Mouse (Mus musculus) ovary, adult 18-20 months (tissue): Measurements from ENCODE around the gene Emp3.
"Not testable (repeated sequence)": the region's sequence is repeated elsewhere in the genome, so short reads cannot be mapped to it uniquely, and the experiment has no call there.

ENCODE experiments used
- DNase-seq: peaks from one replicate; pipeline ENCODE4 v3.0.0; 2022; ENCODE audit warnings: low spot score, mixed read lengths

The Emp3 gene

DNA sequence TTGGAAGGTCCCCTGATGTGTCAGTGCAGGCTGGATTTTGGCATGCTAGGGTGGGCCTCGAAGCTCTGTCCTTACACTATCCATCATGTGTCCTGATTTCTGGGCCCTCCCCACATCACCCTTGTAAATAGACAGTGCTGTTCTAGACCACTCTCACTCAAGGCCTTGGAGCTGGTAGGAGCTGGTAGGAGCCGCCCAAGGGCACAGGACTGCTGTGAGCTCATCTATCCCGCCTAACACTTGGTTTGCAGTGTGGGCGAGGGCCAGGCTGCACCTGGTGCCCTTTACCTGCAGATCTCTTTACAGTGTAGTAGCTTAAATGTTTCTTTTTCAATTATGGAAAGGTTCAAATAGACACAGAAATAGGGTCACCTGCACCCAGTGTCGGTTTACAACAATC lies 6.2 kb downstream of the Emp3 start:
- DNase-seq: no peak

DNA sequence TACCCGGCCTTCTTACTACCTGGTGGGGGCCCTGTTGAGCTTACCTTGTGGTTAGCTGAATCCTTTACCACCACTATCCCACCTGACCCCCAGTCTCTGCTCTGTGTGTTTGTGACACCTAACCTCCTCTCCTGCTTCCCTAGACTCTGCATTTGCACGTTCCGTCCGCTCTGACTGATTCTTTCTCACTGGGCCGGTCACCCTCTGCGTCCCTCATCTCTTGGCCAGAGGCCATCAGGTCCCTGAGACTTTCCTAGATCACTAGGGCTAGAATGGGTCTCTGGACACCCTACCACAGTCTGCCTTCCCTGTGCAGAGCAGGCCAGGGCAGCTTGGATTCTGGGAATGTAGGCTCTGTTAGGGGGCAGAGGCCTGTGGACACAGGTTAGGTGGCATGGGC lies 7.1 kb downstream of the Emp3 start:
- DNase-seq: no peak

DNA sequence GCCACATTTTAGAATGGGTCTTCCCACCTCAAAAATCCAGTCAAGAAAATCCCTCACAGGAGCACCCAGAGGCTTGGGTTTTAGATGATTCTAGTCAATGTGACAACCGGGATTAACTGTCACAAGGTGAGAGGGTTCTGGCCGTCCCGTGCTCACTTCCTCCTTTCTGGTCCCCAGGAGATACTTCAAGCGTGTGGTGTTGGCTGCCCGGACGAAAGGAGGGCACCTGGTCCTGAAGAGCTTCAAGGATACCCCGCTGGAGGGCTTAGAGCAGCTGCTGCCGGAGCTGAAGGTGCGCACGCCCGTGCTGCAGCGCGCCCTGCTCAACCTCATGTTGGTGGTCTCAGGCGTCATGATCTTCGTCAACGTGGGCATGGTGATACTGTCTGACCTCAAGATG lies 12.1 kb downstream of the Emp3 start:
- DNase-seq: no peak

DNA sequence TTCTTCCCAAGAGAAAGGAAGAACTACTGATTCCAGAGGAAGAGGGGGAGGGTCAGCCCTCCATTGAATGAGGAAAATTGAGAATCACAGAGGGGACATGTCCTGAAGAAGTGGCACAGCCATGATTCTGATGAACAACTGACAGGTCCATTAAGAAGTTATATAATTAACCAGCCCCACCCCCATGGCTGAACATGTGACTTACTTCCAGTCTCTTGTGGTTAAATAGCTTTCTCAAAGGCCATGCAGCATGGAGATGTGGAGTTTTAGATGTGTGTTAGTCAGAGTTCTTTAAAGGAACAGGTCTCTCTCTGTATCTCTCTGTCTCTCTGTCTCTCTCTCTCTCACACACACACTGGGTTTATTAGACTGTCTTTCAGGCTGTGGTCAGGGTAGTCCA lies 12.8 kb downstream of the Emp3 start:
- DNase-seq: no peak

DNA sequence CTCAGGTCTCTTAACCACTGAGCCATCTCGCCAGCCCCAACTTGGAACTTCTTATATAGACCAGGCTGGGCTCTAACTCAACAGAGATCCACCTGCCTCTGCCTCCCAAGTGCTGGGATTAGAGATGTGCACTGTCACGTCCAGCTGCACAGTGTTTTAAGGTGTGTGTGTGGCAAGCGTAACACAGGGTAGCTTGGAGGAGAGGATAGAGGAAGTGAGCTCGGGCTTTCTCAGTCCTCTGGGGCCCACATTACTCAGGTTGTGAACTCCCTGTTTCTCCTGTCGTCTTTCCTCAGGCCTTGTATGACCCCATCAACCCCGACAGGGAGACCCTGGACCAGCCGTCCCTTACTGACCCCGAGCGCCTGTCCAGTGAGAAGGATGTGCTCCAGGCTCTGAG lies 14.6 kb downstream of the Emp3 start:
- DNase-seq: no peak

DNA sequence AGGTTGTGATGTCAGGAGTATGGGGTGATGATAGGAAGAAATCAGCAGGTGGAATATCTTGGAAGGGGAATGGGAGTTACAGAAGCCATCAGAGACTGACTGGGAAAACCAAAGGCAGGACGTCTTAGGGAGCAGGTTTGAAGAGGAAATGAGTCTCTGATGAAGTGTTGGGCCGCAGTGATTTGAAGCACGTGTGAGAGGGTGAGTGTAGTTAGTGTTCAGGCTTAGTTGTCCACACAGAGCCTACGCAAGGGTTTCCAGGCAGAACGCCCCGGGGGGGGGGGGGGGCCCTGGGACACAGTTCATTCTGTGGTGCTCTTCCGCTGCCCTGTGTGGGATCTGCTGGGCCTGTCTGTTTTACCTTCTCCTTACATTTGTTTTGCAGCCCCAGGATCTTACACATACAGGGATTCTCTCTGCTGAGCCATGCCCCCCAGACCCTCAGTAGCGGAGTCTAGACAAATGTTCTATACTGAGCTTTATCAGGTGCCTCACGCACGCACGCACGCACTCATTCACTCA lies 18.7 kb downstream of the Emp3 start:
- no peak for DNase-seq

DNA sequence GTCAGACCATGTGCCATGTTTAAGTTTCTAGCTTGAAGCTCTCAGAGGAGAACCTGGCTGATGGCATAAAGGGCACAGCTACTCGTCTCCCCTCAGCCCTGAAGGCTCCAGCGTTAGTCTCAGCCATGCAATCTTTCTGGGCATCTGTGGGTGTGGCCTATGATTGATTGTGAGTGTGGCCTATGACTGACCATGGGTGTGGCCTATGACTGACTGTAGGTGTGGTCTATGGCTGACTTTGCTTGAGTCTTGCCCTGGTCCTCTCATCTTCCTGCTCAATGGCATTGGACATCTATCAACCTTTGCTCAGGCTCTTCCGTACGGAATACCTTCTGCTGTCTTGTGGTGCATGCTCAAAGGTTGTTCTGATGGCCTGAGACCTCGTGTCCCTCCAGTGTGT lies 19.6 kb downstream of the Emp3 start:
- DNase-seq: no peak

DNA sequence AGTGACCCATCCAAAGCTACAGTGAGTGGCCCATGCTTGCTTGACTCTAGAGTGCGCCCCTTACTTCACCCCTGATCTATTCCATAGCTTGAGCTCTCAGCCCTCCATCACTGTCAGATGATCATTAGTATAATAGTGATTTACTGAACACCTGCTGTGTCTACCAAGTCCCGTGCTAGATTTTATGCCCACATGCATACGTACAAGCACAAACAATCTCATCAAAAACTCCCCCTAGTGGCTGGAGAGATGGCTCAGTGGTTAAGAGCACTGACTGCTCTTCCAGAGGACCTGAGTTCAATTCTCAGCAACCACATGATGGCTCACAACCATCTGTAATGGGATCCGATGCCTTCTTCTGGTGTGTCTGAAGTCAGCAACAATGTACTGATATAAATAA lies 23.1 kb downstream of the Emp3 start:
- not testable (repeated sequence) for DNase-seq

DNA sequence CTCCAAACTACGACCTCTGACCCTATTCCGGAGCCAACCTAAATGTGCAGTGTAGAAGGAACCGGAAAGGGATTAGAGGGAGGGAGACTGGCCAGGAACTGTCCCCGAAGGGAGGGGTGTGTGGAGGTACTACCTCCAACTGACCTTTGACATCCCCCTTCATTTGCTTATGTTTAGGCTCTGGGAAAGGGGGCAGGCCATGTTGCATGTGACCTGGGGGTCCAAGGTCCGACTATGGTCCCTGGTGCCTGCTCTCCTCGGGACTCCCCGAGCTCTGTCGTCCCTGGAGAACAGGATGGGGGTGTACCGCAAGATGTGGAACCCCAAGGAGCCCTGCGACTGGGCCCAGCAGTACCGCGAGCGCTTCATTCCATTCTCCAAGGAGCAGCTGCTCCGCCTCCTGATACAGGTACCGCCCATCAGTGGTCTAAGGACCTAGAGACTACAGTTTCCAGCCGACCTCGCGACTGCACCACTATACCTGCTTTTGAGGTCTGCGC lies 23.9 kb downstream of the Emp3 start:
- peak; percentile 44 for DNase-seq

DNA sequence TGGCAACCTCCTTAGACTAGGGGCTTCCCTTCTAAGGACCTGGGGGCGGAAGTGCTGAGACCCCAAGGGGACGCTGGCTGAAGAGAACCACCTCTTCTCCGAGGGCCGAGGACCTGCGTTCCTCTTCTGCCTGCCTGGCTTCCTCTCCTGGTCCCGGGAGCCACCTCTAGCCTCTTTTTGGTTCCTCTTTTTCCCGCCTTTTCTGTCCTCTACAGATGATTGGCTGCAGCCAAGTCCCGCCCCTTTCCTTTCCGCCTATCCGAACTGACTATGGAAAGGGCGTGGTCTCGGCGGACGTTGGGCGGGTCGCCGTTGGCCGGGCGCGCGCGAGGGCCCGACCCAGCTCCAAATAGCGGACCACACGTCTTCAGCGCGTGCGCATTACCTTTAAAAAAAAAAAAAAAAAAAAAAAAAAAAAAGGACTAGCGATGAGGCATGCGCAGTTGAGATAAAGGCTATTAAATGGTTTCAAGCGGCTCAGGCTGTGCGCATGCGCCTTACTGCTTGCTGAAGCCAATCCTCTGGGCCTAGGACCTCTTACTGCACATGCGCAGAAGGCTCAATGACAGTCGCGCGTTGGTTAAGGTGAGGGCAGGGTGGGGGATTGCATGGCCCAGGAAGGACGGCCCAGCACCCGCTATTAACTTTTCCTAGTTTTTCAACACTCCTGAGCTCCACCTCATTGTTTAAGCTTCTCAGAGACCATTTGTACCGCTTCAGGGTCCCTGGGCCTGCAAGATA lies 24.5 kb downstream of the Emp3 start, which contains the start of the genes Syngr4 and Tmem143:
Gene Syngr4 (minus strand): TSS at position 198 of the 741 bp plus-strand sequence.
Gene Tmem143 (plus strand): TSS at position 425 of the 741 bp plus-strand sequence.
- DNase-seq: peak; percentile 97

DNA sequence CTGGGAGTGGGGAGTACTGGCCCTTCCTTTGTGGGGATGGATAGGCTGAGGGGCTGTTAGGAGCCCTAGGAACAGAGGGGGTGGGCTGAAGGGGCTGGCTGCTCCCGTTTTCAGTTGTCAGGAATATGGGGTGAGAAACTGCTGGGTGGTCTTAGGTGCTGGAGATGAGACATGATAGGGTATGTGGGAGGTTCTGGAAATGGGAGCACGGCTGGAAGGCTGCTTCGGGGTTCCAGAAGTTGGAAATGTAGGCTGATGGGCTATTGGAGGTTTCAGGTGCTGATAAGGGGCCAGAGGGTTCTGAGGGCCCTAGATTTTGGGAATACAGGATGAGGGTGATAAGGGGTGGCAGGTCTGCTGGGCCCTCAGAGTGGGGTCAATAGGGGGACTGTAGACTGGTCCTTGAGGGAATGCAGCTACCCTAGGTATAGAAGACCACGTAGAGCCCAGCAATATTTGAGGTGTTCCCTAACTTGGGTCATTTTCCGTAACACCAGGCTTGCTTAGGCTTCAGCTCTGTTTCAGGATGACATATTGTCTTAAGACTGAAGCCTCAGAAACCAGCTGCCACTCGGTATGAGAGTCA lies 25.2 kb downstream of the Emp3 start:
- no peak for DNase-seq

DNA sequence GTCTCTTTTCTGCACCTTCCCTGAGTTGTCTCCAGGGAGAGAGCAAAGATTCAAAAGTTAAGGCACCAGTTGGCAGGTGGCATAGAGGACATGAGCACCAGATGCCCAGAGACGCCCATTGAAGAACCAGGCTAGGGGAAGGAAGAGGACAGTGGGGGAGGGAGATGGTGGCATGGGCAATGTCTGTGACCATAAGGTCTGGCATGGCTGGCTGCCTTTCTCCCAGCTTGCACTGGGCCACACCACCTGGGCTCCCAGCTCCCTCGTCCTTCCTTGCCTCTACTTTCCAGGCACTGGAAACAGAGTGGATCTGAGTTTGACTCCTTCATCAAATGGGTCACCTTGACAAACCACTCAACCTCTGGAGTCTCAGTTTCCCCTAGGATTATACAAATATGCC lies 28.6 kb downstream of the Emp3 start:
- no peak for DNase-seq

DNA sequence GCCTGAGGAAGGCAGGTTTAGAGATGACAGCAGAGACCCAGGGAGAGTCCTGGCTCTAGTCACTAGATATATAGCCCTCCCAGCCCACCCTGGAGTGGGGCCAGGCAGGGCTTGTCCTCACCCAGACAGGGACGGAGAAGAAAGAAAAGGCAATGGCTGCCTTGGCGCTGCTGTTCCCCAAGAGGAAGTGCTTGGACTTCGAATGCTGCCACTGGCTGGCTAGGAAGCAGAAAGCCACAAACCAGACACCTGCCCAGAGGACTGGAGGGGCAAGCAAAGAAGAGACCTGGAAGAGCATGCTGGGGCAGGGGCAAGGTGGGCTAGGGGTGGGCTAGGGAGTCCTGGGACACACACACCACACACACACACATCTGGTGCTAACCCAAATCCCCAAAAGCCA lies 34.0 kb downstream of the Emp3 start:
- no peak for DNase-seq

DNA sequence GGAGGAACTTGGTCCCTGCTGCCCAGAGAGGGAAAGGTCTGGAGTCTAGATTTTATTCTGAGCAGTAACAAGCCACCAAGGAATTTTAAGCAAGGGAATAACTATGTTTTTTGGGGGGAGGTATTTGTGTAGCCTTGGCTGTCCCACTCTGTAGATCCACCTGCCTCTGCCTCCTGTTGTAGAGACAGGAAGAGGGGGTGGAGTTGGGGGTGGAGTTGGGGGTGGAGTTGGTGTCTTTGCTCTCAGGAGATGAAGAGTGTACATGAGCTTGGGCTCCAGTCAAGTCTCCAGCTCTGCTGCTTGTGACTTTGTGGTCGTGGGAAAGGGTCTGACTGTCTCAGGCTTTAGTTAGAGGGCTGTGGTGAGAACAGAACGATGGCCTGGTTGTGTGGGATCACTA lies 40.2 kb downstream of the Emp3 start:
- no peak for DNase-seq

DNA sequence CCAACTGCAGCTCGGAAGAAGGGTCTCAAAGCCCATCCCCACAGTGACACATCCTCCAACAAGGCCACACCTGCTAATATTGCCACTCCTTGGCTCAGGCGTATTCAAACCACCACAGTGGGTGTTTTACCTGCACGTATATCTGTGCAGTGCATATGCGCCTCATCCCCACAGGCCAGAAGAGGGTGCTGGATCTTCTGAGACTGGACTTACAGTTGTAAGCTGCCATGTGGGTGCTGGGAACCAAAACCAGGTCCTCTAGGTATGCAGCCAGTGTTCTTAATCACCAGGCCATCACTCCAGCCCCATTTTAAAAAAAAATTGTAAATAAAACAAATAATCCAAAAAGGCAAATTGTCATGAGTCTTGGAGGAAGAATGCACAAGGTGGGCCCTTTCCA lies 40.7 kb downstream of the Emp3 start:
- no peak for DNase-seq

DNA sequence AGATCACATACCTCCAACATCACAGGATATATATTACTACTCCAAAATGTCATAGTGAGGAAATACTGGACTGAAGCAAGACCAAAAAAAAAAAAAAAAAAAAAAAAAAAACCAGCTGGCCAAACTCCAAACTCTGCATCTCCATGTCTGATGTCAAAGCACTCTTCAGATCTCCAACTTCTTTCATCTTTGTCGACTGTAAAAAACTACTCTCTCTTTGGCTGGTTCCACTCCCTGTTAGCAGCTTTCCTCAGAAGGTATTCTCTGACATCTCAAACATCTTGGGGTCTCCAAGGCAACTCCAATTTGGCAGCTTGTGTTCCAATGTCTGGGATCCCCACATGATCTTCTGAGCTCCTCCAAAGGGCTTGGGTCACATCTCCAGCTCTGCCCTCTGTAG lies 42.9 kb downstream of the Emp3 start, which contains the start of gene Grin2d:
Gene Grin2d (minus strand): TSS at position 101 of the 400 bp plus-strand sequence.
- not testable (repeated sequence) for DNase-seq

DNA sequence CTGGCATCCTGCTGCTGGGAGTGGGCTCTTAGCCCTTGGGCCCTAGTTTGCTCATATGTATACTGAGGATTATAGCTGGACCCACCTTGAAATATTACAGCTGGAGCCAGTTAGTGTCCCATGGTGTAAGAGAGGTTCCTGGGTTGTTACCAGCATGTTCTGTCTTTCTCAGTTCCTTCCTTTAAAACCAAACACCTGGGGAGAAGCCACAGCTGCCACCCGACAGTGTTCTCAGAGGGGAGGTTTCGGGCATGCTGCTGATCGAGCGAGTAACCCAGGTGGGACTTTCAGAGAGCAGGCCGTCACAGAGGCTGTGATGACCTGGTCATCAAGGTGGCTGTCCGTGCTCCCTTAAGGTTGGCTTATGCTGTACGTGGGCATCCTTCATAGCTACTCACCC lies 44.3 kb downstream of the Emp3 start:
- DNase-seq: no peak

DNA sequence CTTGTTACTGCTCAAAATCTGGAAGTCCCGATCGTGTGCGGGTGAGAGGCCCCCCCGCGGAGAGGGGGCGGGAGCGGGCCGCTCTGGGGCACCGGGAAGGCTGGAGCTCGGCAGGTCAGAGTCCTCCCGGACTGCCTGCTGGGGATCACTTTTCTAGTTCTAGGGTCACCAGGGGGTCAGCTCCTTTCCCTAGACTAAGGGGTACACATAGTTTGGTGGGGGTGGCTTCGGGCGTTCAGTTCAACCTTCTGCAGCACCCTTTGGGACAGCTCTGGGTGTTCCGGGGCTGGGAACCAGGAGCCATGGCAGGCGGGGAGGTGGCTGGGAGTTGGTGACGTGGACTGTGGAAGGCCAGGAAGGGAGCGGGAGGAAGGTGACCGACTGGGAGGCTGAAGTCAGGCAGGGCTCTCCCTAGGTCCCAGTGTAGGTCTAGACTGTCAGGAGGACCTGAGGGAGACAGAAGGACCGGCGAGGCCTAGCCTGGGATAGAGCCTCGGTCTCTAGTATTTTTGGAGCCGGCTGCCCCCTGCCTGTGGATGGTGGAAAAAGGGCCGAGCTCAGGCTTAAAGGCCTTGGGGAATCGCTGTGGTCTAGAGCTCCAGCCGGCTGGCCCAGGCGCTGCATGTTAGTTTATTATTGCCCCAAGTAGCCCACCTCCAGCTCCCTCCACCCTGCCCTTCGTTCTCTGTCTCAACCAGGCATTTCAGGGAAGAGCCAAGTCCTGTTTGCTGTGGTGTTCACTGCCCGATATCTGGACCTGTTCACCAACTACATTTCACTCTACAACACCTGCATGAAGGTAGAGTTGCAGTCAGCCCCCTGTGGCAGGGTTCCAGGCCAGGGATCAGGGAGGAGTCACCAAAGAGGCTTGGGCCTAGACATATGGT lies 47.9 kb downstream of the Emp3 start:
- DNase-seq: peak; percentile 25

DNA sequence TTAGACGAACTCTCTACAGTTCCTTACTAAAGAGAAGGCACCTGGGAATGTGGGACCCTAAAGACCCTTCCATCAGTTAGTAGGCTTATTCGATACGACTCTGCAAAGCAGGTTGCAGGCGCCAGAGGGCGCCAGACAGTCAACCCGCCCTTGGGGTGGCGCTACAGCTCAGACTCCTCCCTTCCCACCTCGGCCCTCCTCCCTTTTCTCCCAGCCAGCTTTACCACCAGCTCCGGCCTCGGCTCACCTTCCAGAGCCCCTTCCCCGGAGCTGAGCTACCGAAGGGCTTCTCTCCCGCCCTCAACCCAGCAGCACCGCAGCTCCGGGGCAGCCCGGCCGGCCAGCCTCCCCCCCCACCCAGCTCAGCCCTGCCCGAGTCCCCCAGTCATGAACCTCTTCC lies 48.6 kb downstream of the Emp3 start, which contains the start of gene Kdelr1:
Gene Kdelr1 (plus strand): TSS at position 149 of the 400 bp plus-strand sequence.
- DNase-seq: peak; percentile 79

DNA sequence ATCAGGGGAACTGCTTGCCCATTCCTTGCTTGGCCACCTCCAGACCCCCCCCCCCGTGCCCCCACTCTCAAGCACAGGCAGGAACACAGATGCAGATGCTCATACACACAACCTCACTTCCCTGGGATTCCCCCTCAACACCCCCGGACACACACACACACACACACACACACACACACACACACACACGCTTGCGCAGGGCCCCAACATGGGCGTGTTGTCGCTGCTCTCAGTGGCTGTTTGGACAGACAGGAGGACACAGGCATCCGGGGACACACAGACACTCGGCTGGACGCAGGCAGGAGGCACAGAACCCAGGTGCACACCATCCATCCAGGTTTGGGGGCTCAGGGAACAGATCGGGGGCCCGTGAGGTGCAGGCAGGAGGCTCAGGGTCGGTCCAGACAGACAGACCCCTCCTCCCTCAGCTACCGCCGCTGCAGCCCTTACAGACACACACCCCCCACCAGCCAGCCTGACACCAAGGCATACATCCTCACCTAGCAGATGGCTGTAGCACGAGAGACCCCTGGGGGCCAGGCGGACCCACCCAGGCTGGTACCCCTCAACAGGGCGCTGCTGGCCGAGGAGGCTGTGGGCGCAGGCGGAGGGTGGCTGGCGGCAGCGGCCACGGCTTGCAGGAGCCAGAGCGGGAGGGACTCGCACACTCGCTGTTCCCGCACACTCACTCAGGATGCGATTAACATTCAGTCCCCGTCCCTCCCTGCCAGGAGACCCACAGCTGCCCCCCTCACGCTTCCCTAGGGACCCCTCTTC lies 50.7 kb downstream of the Emp3 start:
- DNase-seq: no peak

DNA sequence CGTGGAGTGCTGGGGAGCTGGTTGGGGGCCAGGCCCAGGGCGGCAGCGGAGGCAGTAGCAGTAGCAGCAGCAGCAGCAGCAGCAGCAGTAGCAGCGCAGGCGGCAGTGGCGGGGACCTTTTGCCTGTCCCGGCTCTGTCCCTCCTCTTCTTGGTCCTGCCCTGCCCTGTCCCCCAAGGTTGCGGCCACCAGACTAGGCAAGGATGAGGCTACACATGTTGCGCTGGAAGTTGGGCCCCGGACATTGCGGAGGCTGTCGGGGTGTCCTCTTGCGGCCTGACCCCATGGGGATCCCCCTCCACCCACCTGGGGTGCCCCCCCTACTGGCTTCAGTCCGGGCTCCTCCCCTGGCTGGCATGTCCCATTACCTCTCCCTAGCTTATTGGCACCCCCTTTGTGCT lies 51.4 kb downstream of the Emp3 start:
- no peak for DNase-seq
